Mouse (Mus musculus) bone marrow macrophage, adult 2 months (primary cell): ENCODE data around the gene Cdh13. TPM values are rescaled to one million over a fixed set of nuclear protein-coding genes. Genes with fewer than 3 reads are reported as not detected.

Source experiments
- H3K27ac ChIP-seq: 2 replicates; pipeline ENCODE4 v1.5.1; 2012; ENCODE audit warnings: low read depth, low read length; ENCODE audit not compliant: insufficient read depth
- H3K4me1 ChIP-seq: 2 replicates; pipeline ENCODE4 v1.6.1; 2012; ENCODE audit warnings: low read length; ENCODE audit not compliant: control insufficient read depth, insufficient read depth
- H3K4me3 ChIP-seq: 2 replicates; pipeline ENCODE4 v1.5.1; 2012; ENCODE audit warnings: mild to moderate bottlenecking, low read length, moderate library complexity; ENCODE audit not compliant: insufficient read depth
- CTCF ChIP-seq: IDR thresholded peaks from 2 replicates; pipeline ENCODE4 v1.5.1; 2012; ENCODE audit warnings: low read depth, mild to moderate bottlenecking, low read length, moderate library complexity
- POLR2A ChIP-seq: IDR thresholded peaks from 2 replicates; pipeline ENCODE4 v1.6.1; 2012; ENCODE audit warnings: mild to moderate bottlenecking, low read depth, low read length, borderline replicate concordance
- polyA plus RNA-seq: library from polyadenylated mRNA; stranded (reverse); fragments of >200 nt; gene quantifications from 2 replicates; pipeline ENCODE4 v1.2.4, GENCODE M21; 2012; ENCODE audit not compliant: missing spikeins, insufficient read depth, insufficient read length

Cdh13 gene
- polyA plus RNA-seq, 1 experiment = not detected

DNA sequence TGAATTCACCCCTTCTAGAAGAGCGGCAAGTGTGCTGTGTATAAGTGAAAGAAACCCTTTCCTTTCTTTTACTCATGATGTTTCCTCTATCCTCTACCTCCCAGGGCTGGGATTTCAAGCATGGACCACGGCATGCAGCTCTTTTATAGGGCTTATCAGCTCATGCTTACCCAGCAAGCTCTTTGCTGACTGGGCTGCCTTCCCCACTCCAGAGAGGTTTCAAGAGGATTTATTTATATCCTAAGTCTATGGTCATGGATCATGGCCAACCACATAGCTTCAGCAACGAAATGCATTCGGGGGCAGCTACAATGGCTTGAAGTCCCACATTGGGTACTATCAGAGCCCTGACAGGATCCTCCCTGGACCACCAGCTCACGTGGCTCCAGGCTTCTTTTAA, 304.4 kb downstream of the Cdh13 start:
- TF ChIP-seq CTCF = no peak
- TF ChIP-seq POLR2A = no peak
- Histone ChIP-seq H3K27ac (no peak overlapping the region), H3K4me1 (no peaks in the 10 kb centered on the region), H3K4me3 (no peak overlapping the region)

DNA sequence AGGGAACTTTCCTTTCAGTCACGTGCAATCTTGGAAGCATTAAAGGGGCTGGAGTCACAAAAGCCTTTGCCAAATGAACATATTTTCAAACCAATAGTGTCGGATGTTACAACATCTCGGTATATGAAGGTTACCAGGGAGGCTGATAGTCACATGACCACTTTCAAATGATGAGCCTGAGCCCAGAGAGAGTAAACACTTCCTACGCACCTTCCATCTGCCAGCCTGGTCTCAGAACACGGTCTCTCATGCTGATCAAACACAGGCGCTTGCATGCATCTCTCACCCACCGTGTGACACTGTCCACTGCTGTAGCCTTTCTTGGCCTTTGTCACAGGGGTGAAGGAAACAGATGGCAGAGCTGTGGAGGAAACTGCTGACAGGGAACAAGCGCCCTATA, 313.3 kb downstream of the Cdh13 start:
- Histone ChIP-seq H3K27ac (no peak overlapping the region), H3K4me1 (no peaks in the 10 kb centered on the region), H3K4me3 (no peak overlapping the region)
- TF ChIP-seq CTCF (no peak), POLR2A (no peak)

DNA sequence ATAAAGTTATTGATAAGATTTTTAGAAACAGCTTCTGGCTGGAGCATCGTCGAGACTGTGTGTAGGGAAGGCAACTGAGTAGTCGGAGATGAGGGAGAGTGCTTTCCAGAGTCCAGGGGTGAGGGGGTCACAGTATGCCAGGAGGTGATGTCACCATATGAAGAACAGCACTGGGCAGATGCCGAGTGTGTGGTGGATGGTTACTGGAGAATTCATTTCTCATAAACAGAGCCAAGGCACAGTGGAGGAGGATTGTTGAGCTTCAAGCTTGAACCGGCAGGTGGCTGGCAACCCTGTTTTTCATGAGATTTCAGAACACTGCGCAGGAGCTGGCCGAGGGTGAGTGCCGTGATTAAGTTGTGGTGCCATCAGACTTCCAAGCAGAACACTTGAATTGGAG, 317.8 kb downstream of the Cdh13 start:
- H3K4me1 ChIP-seq = no peaks in the 10 kb centered on the region
- no peak overlapping the region for H3K4me3 ChIP-seq
- TF ChIP-seq CTCF (no peak), POLR2A (no peak)
- H3K27ac ChIP-seq = no peak overlapping the region

DNA sequence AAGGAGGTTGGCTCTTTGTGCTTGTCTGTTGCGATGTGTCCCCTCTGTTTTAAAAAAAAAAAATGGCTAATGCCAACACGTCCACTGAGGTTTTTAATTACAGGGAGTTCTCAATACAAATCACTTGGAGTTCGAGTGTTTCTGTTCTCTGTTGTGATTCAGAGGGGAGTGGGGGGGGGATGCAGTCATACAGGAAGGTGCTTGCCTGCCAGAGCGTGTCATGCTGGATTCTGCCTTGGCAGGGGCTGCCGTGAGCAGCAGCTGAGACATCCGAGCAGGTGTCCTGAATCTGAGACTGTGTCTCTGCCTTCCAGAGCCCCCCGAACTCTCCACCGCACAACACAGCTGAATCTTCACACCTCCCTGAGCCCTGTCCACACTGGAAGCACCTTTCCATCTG, 318.5 kb downstream of the Cdh13 start:
- TF ChIP-seq CTCF (no peak), POLR2A (no peak)
- Histone ChIP-seq H3K4me1 (no peaks in the 10 kb centered on the region), H3K4me3 (no peak overlapping the region), H3K27ac (no peak overlapping the region)

DNA sequence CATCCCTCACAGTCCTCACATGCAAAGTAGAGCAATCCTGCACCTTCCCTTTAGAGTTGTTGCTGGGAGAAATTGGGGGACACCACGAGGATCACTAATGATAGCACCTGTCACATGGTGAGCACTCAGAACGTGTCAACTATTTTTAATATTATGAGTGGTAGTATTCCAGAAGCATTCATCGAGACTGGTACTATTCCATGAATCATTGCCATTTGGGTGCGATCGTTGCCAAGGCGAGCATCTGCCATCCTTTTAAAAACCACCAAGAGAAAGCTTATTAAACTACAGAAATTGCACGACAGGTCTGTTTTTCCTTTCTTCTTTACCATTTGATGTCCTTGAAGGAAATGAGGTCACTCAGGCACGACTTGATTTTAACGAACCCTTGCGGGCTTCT, 328.0 kb downstream of the Cdh13 start:
- no peak overlapping the region for H3K4me3 ChIP-seq
- no peaks in the 10 kb centered on the region for H3K4me1 ChIP-seq
- TF ChIP-seq CTCF = no peak
- no peak for TF ChIP-seq POLR2A
- no peak overlapping the region for H3K27ac ChIP-seq

DNA sequence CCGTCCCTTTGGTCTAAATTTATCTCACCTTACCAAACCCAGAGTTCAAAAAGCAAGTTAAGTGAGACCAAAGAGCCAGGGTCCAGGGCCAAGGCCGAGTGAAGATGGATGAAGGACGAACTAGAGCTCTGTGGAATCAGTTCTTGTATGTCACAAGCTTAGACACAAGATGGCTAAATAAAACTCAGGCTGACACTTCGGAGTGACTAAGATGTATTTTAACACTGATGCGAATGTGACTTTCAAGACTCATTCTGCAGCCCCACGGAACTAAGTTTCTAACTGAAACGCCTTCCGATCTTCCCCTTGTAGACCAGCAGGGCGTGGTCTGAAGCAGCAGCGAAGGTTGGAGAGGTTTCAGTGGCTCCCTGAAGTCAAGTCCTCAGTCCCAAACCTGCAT, 334.7 kb downstream of the Cdh13 start:
- Histone ChIP-seq H3K27ac (no peak overlapping the region), H3K4me3 (no peak overlapping the region), H3K4me1 (no peaks in the 10 kb centered on the region)
- no peak for TF ChIP-seq POLR2A
- TF ChIP-seq CTCF = no peak

DNA sequence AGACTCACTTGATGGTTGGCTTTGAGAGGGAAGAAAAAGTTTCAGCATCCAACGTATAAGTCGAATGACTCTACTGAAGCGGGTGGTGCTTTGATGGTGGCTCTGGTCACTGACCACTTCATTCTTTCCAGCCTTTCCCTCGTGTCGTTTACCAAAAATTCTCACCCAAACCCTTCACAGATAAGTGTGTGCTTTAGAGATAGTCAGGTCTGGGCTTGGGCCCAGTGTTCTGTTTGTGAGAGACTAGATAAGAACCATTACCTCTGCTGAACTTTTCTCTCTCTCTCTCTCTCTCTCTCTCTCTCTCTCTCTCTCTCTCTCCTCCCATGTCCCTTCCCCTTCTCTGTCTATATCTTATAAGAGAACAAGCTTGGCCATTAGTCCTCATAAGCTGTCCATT, 342.9 kb downstream of the Cdh13 start:
- no peak for TF ChIP-seq POLR2A
- TF ChIP-seq CTCF = no peak
- H3K4me3 ChIP-seq = no peak overlapping the region
- no peaks in the 10 kb centered on the region for H3K4me1 ChIP-seq
- H3K27ac ChIP-seq = no peak overlapping the region

DNA sequence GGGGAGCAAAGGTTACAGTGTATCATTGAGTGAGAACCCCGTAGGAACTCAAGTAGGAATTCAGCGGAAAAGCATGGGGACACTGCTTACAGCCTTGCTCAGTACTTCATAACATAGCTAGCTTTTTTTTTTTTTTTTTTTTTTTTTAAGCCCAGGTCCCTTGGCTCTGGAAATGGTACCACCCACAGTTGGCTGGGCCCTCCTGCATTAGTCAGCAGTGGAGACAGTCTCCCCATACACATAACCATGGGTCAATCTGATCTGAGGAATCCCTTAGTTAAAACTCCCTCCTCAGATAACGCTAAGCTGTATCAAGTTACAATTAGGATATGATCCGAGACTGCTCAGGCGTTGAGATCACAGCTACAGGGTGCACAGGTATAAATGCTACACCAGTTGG, 344.2 kb downstream of the Cdh13 start:
- no peak overlapping the region for H3K27ac ChIP-seq
- no peak overlapping the region for H3K4me3 ChIP-seq
- TF ChIP-seq POLR2A (no peak), CTCF (no peak)
- no peaks in the 10 kb centered on the region for H3K4me1 ChIP-seq

DNA sequence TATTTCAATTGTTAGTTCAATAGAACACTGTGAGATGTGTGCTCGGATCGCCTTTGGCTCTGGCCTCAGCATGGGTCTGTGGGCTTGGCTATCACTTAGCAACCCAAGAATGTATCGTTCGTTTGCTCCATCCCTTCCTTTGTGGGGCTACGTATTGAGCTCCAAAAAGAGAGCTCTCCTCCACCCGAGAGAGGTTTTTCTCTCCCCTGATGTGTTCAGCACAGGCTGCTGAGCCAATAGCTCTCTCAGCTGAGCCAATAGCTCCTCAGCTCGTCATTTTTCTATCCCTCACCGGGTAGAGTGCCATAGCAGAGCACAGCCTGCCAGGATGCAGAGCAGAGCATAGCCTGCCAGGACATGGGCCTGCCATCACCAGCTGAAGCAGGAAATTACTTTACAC, 345.2 kb downstream of the Cdh13 start:
- TF ChIP-seq CTCF (no peak), POLR2A (no peak)
- H3K4me3 ChIP-seq = no peak overlapping the region
- H3K4me1 ChIP-seq = no peaks in the 10 kb centered on the region
- H3K27ac ChIP-seq = no peak overlapping the region

DNA sequence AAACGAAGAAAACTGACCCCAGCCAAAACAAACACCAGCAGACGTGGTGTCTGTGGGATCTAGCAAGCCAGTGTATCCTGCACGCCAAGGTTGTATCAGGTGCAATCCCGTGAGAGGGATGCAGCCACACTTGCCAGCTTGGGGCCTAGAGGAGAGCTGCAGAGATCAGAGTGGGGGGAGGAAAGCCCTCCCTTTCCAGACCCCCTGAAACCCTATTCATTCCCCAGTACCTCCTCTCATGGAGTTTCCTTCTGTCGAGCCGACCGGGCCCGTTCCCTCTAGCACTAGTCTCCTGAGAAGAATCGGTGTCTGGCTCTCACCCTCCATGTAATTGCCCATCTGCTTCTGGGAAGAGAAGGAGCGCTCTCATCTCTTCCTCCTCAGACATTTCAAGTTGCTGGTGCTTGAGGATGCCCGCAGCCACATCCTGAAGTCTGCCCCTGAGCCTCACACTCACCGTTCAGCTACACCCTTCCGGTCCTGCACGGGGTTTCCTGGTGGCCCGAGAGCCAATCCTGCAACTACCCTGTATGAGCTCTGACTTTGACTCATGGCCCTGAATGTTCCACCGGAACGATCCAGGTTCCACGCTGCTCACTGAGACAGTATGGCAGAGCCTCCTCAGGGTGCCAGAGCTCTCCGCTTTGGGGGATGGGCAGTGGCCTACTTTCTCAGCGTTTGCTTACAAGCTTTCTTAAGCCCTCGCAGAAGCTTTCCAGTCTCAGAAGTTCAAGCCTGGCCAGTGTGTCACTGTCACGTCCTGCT, 351.9 kb downstream of the Cdh13 start:
- TF ChIP-seq CTCF (no peak), POLR2A (no peak)
- no peak overlapping the region for H3K4me3 ChIP-seq

DNA sequence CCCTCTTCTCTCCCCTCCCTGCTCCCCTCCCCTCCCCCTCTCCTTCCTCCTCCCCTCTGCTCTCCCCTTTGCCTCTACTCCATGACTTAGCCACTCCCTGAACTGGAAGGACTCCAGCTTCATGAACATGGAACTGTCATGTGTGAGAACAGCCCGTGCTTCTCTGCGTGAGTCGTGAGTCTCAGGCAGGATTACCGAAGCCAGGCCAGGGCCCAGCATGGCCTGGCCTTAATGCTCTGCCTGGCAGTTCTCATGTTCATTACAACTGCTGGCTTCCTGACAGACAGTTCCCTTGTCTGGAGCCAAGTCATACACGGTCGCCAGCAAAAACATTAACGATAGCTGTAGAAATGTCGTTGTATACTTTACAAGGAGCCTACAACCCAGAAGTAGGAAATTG, 356.1 kb downstream of the Cdh13 start:
- no peaks in the 10 kb centered on the region for H3K4me1 ChIP-seq

More for the DNA sequence above, 351.9 kb downstream of the Cdh13 start:
- Histone ChIP-seq H3K4me1 (no peaks in the 10 kb centered on the region), H3K27ac (no peak overlapping the region)

More for the DNA sequence above, 356.1 kb downstream of the Cdh13 start:
- H3K27ac ChIP-seq = no peak overlapping the region
- TF ChIP-seq CTCF = no peak
- no peak for TF ChIP-seq POLR2A
- no peak overlapping the region for H3K4me3 ChIP-seq
